Mouse (Mus musculus): ENCODE results near the gene Tgm2. TPM values are rescaled to one million over a fixed set of nuclear protein-coding genes. Genes with fewer than 3 reads are reported as not detected.

Gene Tgm2
- polyA plus RNA-seq, 1 experiment from 2014 or later = 19.9 TPM

GRCm38 (mm10) chr2:158106947-158107587 is 39.2 kb downstream of the Tgm2 start:
- DNase-seq (ENCODE audit: low spot score) (peak; percentile 85), ATAC-seq (ENCODE audit: low read depth) (peak; percentile 27)
- H3K27ac ChIP-seq (replicated peaks; ENCODE audit: low read depth, low read length) = peak overlapping the region; percentile 17; the same call in 1 of the 2 replicates
- no peaks in the 10 kb centered on the region for H3K27me3 ChIP-seq (replicated peaks; ENCODE audit: control insufficient read depth, insufficient read depth, low read length)
- H3K4me3 ChIP-seq (ENCODE audit: low read depth, low read length) = no peak overlapping the region
- peaks cover 11% of the 10 kb centered on the region; the same call in 1 of the 2 replicates for H3K4me1 ChIP-seq (ENCODE audit: control insufficient read depth, insufficient read depth, low read length)
- no peaks in the 10 kb centered on the region for H3K9me3 ChIP-seq (ENCODE audit: control insufficient read depth, low read length)
- no peaks in the 10 kb centered on the region for H3K36me3 ChIP-seq (ENCODE audit: control insufficient read depth, insufficient read depth, low read length)
- no peak overlapping the region for H3K9ac ChIP-seq (ENCODE audit: low read depth, low read length)
- H3K4me2 ChIP-seq (ENCODE audit: low read depth, low read length) = no peak overlapping the region
- WGBS = 31% methylated on average over 6 of the region's 6 CpGs

GRCm38 (mm10) chr2:158105605-158106004 is 40.6 kb downstream of the Tgm2 start:
- Histone ChIP-seq H3K9me3 (ENCODE audit: control insufficient read depth, low read length) (no peaks in the 10 kb centered on the region), H3K36me3 (ENCODE audit: control insufficient read depth, insufficient read depth, low read length) (no peaks in the 10 kb centered on the region), H3K4me1 (ENCODE audit: control insufficient read depth, insufficient read depth, low read length) (peaks cover 11% of the 10 kb centered on the region; the same call in 1 of the 2 replicates), H3K9ac (ENCODE audit: low read depth, low read length) (no peak overlapping the region), H3K27me3 (replicated peaks; ENCODE audit: control insufficient read depth, insufficient read depth, low read length) (no peaks in the 10 kb centered on the region), H3K4me2 (ENCODE audit: low read depth, low read length) (no peak overlapping the region), H3K27ac (replicated peaks; ENCODE audit: low read depth, low read length) (no peak overlapping the region), H3K4me3 (ENCODE audit: low read depth, low read length) (no peak overlapping the region)
- 86% methylated on average over 6 of the region's 6 CpGs for WGBS
- no peak for DNase-seq (ENCODE audit: low spot score)
- ATAC-seq (ENCODE audit: low read depth) = no peak

GRCm38 (mm10) chr2:158104966-158105365 is 41.3 kb downstream of the Tgm2 start:
- ATAC-seq (ENCODE audit: low read depth) (no peak), DNase-seq (ENCODE audit: low spot score) (no peak)
- 87% methylated on average over 6 of the region's 6 CpGs for WGBS
- Histone ChIP-seq H3K36me3 (ENCODE audit: control insufficient read depth, insufficient read depth, low read length) (no peaks in the 10 kb centered on the region), H3K9me3 (ENCODE audit: control insufficient read depth, low read length) (no peaks in the 10 kb centered on the region), H3K4me1 (ENCODE audit: control insufficient read depth, insufficient read depth, low read length) (peaks cover 9% of the 10 kb centered on the region; the same call in 1 of the 2 replicates), H3K9ac (ENCODE audit: low read depth, low read length) (no peak overlapping the region), H3K27ac (replicated peaks; ENCODE audit: low read depth, low read length) (no peak overlapping the region), H3K27me3 (replicated peaks; ENCODE audit: control insufficient read depth, insufficient read depth, low read length) (no peaks in the 10 kb centered on the region), H3K4me2 (ENCODE audit: low read depth, low read length) (no peak overlapping the region), H3K4me3 (ENCODE audit: low read depth, low read length) (no peak overlapping the region)

GRCm38 (mm10) chr2:158101768-158102167 is 44.5 kb downstream of the Tgm2 start:
- H3K4me3 ChIP-seq (ENCODE audit: low read depth, low read length) = no peak overlapping the region
- no peaks in the 10 kb centered on the region for H3K27me3 ChIP-seq (replicated peaks; ENCODE audit: control insufficient read depth, insufficient read depth, low read length)
- H3K9me3 ChIP-seq (ENCODE audit: control insufficient read depth, low read length) = no peaks in the 10 kb centered on the region
- H3K27ac ChIP-seq (replicated peaks; ENCODE audit: low read depth, low read length) = no peak overlapping the region
- no peak overlapping the region for H3K4me2 ChIP-seq (ENCODE audit: low read depth, low read length)
- DNase-seq (ENCODE audit: low spot score) (no peak), ATAC-seq (ENCODE audit: low read depth) (no peak)
- no peak overlapping the region for H3K9ac ChIP-seq (ENCODE audit: low read depth, low read length)
- no peaks in the 10 kb centered on the region for H3K36me3 ChIP-seq (ENCODE audit: control insufficient read depth, insufficient read depth, low read length)
- H3K4me1 ChIP-seq (ENCODE audit: control insufficient read depth, insufficient read depth, low read length) = no peaks in the 10 kb centered on the region
- 74% methylated on average over 5 of the region's 5 CpGs for WGBS

GRCm38 (mm10) chr2:158099537-158099936 is 46.7 kb downstream of the Tgm2 start:
- WGBS = 58% methylated on average over 3 of the region's 3 CpGs

GRCm38 (mm10) chr2:158098730-158099129 is 47.5 kb downstream of the Tgm2 start:
- Histone ChIP-seq H3K9ac (ENCODE audit: low read depth, low read length) (no peak overlapping the region), H3K27me3 (replicated peaks; ENCODE audit: control insufficient read depth, insufficient read depth, low read length) (no peaks in the 10 kb centered on the region), H3K36me3 (ENCODE audit: control insufficient read depth, insufficient read depth, low read length) (no peaks in the 10 kb centered on the region), H3K4me3 (ENCODE audit: low read depth, low read length) (no peak overlapping the region), H3K9me3 (ENCODE audit: control insufficient read depth, low read length) (no peaks in the 10 kb centered on the region), H3K4me2 (ENCODE audit: low read depth, low read length) (no peak overlapping the region), H3K4me1 (ENCODE audit: control insufficient read depth, insufficient read depth, low read length) (peaks cover 3% of the 10 kb centered on the region; the same call in 1 of the 2 replicates), H3K27ac (replicated peaks; ENCODE audit: low read depth, low read length) (no peak overlapping the region)
- DNase-seq (ENCODE audit: low spot score) = no peak
- WGBS = 79% methylated on average over 5 of the region's 5 CpGs
- ATAC-seq (ENCODE audit: low read depth) = no peak

More at GRCm38 (mm10) chr2:158099537-158099936, 46.7 kb downstream of the Tgm2 start:
- Histone ChIP-seq H3K4me1 (ENCODE audit: control insufficient read depth, insufficient read depth, low read length) (no peaks in the 10 kb centered on the region; the same call in 1 of the 2 replicates), H3K27me3 (replicated peaks; ENCODE audit: control insufficient read depth, insufficient read depth, low read length) (no peaks in the 10 kb centered on the region), H3K9ac (ENCODE audit: low read depth, low read length) (no peak overlapping the region), H3K4me3 (ENCODE audit: low read depth, low read length) (no peak overlapping the region), H3K4me2 (ENCODE audit: low read depth, low read length) (no peak overlapping the region), H3K27ac (replicated peaks; ENCODE audit: low read depth, low read length) (no peak overlapping the region), H3K9me3 (ENCODE audit: control insufficient read depth, low read length) (no peaks in the 10 kb centered on the region), H3K36me3 (ENCODE audit: control insufficient read depth, insufficient read depth, low read length) (no peaks in the 10 kb centered on the region)
- ATAC-seq (ENCODE audit: low read depth) (no peak), DNase-seq (ENCODE audit: low spot score) (no peak)

- no peak overlapping the region for H3K4me3 ChIP-seq (ENCODE audit: low read depth, low read length)
- DNase-seq (ENCODE audit: low spot score) (no peak), ATAC-seq (ENCODE audit: low read depth) (no peak)
- no peak overlapping the region for H3K4me2 ChIP-seq (ENCODE audit: low read depth, low read length)
- WGBS = 82% methylated on average over 5 of the region's 5 CpGs
- peaks cover 3% of the 10 kb centered on the region; the same call in 1 of the 2 replicates for H3K4me1 ChIP-seq (ENCODE audit: control insufficient read depth, insufficient read depth, low read length)
- H3K27ac ChIP-seq (replicated peaks; ENCODE audit: low read depth, low read length) = no peak overlapping the region
- H3K36me3 ChIP-seq (ENCODE audit: control insufficient read depth, insufficient read depth, low read length) = no peaks in the 10 kb centered on the region
- H3K9ac ChIP-seq (ENCODE audit: low read depth, low read length) = no peak overlapping the region
- H3K27me3 ChIP-seq (replicated peaks; ENCODE audit: control insufficient read depth, insufficient read depth, low read length) = no peaks in the 10 kb centered on the region
- no peaks in the 10 kb centered on the region for H3K9me3 ChIP-seq (ENCODE audit: control insufficient read depth, low read length)
Measured at GRCm38 (mm10) chr2:158097071-158097470, 49.2 kb downstream of the Tgm2 start.

GRCm38 (mm10) chr2:158094846-158095245 is 51.4 kb downstream of the Tgm2 start:
- Histone ChIP-seq H3K27me3 (replicated peaks; ENCODE audit: control insufficient read depth, insufficient read depth, low read length) (no peaks in the 10 kb centered on the region), H3K9ac (ENCODE audit: low read depth, low read length) (no peak overlapping the region), H3K36me3 (ENCODE audit: control insufficient read depth, insufficient read depth, low read length) (no peaks in the 10 kb centered on the region), H3K27ac (replicated peaks; ENCODE audit: low read depth, low read length) (no peak overlapping the region), H3K4me2 (ENCODE audit: low read depth, low read length) (no peak overlapping the region), H3K9me3 (ENCODE audit: control insufficient read depth, low read length) (no peaks in the 10 kb centered on the region), H3K4me3 (ENCODE audit: low read depth, low read length) (no peak overlapping the region), H3K4me1 (ENCODE audit: control insufficient read depth, insufficient read depth, low read length) (peaks cover 3% of the 10 kb centered on the region; the same call in 1 of the 2 replicates)
- WGBS = 43% methylated on average over 5 of the region's 5 CpGs
- no peak for ATAC-seq (ENCODE audit: low read depth)
- no peak for DNase-seq (ENCODE audit: low spot score)

GRCm38 (mm10) chr2:158094300-158094699 is 51.9 kb downstream of the Tgm2 start:
- no peak overlapping the region for H3K27ac ChIP-seq (replicated peaks; ENCODE audit: low read depth, low read length)
- 67% methylated on average over 7 of the region's 7 CpGs for WGBS
- no peak for DNase-seq (ENCODE audit: low spot score)

More at GRCm38 (mm10) chr2:158094300-158094699, 51.9 kb downstream of the Tgm2 start:
- no peak overlapping the region for H3K4me3 ChIP-seq (ENCODE audit: low read depth, low read length)
- H3K9me3 ChIP-seq (ENCODE audit: control insufficient read depth, low read length) = no peaks in the 10 kb centered on the region
- H3K36me3 ChIP-seq (ENCODE audit: control insufficient read depth, insufficient read depth, low read length) = no peaks in the 10 kb centered on the region
- H3K27me3 ChIP-seq (replicated peaks; ENCODE audit: control insufficient read depth, insufficient read depth, low read length) = no peaks in the 10 kb centered on the region
- 0 out of 2 replicates have a peak overlapping the region, but pooled peaks have one; percentile 34 for H3K9ac ChIP-seq (ENCODE audit: low read depth, low read length)
- ATAC-seq (ENCODE audit: low read depth) = no peak
- H3K4me2 ChIP-seq (ENCODE audit: low read depth, low read length) = no peak overlapping the region
- peaks cover 3% of the 10 kb centered on the region; the same call in 1 of the 2 replicates for H3K4me1 ChIP-seq (ENCODE audit: control insufficient read depth, insufficient read depth, low read length)

All from embryonic facial prominence, embryonic 14.5 days (tissue).